Mouse (Mus musculus): Measurements from ENCODE around the gene Mapk7. TPM values are rescaled to one million over a fixed set of nuclear protein-coding genes. Genes with fewer than 3 reads are reported as not detected.

Gene Mapk7
- polyA plus RNA-seq (2015; fragmentation: Nextera tagmentation; extraction: Ambion mirVana) = 61.9 and 62.9 TPM in 2 replicates

DNA sequence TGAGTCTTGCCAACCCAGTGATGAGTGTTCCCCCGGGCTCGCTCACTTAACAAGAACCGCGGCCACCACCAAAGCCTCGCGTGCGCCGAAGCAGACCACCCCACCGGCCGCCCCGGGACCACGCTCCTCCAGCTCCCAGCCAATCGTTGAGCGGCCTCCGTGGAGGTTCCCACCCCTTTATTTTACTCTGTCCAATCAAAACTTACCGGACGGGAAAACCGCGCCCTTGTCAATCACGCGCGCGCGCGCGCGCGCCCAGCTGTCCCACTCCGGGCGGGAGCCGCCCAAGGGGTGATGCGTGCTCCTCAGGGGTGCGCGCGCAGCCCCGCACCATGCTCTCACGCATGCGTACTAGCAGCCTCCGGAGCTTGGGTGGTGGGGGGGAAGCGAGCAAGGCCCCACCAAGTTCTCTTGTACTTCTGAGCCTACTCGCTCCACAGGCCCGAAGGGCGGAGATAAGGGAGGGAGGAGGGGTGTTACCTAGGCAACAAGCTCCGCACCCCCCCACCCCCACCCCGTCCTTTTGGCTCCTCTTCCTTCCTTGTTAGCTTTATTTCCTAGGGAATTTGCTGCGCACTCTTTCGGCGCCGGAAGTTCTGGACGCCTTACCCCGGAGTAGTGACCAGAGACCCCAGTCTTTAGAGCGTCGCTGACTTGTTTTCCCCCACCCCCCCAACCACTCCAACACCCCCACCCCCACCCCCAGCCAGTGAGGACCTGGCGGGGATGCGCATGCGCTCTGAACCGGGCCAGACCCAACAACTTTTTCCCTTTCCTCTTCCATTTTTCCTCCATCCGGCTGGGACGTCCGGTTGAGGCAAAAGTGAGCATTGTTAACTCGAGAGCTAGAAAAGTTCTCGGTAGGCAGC is at the start of gene Mapk7:
TSS of gene Mapk7 (minus strand) at position 278 of the 869 bp plus-strand sequence.
- Histone ChIP-seq H3K4me1 (peaks cover 38% of the 10 kb centered on the region), H3K27ac (replicated peaks) (peak within 1 kb of the TSS; percentile 93), H3K4me3 (replicated peaks) (peak within 1 kb of the TSS; percentile 72), H3K36me3 (peaks cover 32% of the 10 kb centered on the region), H3K4me2 (replicated peaks) (peak within 1 kb of the TSS; percentile 85), H3K27me3 (no peaks in the 10 kb centered on the region), H3K9me3 (replicated peaks) (no peaks in the 10 kb centered on the region), H3K9ac (peak within 1 kb of the TSS; percentile 73)
- under 1% methylated on average over 62 of the region's 62 CpGs for WGBS
- ATAC-seq (ENCODE audit: insufficient number of reproducible peaks, low FRiP score, low TSS enrichment, low read depth) = peak; percentile 95

DNA sequence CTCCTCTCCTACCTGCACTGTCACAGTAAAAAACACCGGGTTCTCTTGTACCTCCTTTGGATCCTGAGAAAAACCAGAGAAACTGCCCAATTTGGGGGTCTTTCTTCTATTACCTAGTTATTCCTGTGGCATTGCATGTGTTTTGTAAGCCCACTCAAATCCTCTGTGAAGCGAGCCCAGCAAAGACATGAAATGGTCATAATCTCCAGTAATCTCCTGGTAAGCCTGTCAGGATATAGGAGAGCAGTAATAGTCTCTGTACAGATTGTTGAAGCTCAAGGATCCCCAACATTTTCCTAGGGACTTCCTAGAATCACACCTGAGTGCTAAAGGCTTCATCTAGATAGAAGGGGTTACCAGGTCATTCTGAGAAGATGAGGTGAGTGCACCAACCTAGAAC is 46.9 kb upstream of the Mapk7 start:
- WGBS = 79% methylated on average over 2 of the region's 2 CpGs
- no peaks in the 10 kb centered on the region for H3K4me1 ChIP-seq
- H3K9me3 ChIP-seq (replicated peaks) = no peaks in the 10 kb centered on the region
- no peak overlapping the region for H3K27ac ChIP-seq (replicated peaks)
- H3K4me2 ChIP-seq (replicated peaks) = no peak overlapping the region
- peaks cover 21% of the 10 kb centered on the region for H3K36me3 ChIP-seq
- H3K27me3 ChIP-seq = no peaks in the 10 kb centered on the region
- H3K9ac ChIP-seq = no peak overlapping the region
- H3K4me3 ChIP-seq (replicated peaks) = no peak overlapping the region
- no peak for ATAC-seq (ENCODE audit: insufficient number of reproducible peaks, low FRiP score, low TSS enrichment, low read depth)

DNA sequence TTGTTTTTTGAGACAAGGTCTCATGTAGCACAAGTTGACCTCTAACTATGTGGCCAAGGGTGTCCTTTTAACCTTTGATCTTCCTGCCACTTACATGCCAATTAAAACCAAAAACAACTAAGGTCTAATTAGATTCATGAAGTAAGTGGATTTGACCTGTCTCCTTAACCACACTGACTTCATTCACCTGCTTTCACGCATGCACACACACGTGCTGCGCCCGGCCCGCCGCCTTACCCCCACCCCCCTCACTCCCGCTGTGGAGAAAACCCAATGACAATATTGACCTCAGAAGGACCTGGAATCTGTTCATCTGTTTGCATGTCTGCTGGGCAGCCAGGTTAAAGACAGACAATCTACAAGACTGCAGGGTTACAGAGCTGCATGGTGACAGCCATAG is 46.4 kb upstream of the Mapk7 start:
- peaks cover 17% of the 10 kb centered on the region for H3K36me3 ChIP-seq
- H3K27me3 ChIP-seq = no peaks in the 10 kb centered on the region
- H3K27ac ChIP-seq (replicated peaks) = no peak overlapping the region
- H3K4me2 ChIP-seq (replicated peaks) = no peak overlapping the region
- ATAC-seq (ENCODE audit: insufficient number of reproducible peaks, low FRiP score, low TSS enrichment, low read depth) = no peak
- H3K4me3 ChIP-seq (replicated peaks) = no peak overlapping the region
- WGBS = 70% methylated on average over 7 of the region's 7 CpGs
- no peak overlapping the region for H3K9ac ChIP-seq
- no peaks in the 10 kb centered on the region for H3K9me3 ChIP-seq (replicated peaks)
- H3K4me1 ChIP-seq = no peaks in the 10 kb centered on the region

DNA sequence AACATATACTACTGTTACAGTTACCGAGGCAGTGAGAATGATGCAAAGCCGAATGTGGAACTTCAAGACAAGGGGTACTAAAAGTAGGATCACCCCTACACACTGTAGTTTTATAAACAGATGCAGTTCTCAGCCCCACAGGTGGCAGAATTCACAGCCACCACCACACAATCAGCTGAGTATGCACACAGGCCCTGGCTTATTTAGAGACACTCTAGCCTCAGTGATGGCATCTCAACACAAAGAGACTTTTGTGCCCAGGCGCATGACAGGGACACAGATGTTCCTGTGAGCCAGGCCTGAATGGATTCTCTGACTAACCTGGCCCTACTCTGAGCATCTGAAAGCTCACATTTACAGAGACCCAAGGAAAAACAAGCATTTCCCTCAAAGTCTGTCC is 43.2 kb upstream of the Mapk7 start:
- no peak overlapping the region for H3K9ac ChIP-seq
- no peaks in the 10 kb centered on the region for H3K27me3 ChIP-seq
- no peak overlapping the region for H3K4me2 ChIP-seq (replicated peaks)
- 0 out of 2 replicates have a peak, but pooled peaks cover 17% of the 10 kb centered on the region for H3K36me3 ChIP-seq
- H3K4me1 ChIP-seq = no peaks in the 10 kb centered on the region
- H3K4me3 ChIP-seq (replicated peaks) = no peak overlapping the region
- WGBS = 66% methylated on average over 3 of the region's 3 CpGs
- no peak for ATAC-seq (ENCODE audit: insufficient number of reproducible peaks, low FRiP score, low TSS enrichment, low read depth)
- H3K27ac ChIP-seq (replicated peaks) = no peak overlapping the region; the same call in 1 of the 2 replicates
- no peaks in the 10 kb centered on the region for H3K9me3 ChIP-seq (replicated peaks)

DNA sequence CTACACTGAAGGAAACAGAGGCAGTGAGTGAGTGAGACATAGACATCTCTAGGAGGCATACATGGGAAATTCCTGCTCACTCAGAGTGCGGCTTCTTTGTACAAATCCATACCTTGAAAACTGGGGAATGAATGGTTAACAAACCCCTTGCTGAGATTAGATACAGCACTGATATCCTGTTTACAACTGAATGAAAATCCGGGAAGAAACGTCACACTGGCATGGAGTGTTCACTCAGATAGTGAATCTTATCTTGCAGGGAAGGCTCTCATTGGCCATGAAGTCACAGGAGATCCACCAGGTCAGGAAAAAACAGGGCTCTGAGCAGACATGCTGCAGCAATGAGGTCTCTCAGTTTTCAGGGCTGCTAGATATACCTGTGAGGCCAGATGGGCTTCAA is 42.7 kb upstream of the Mapk7 start:
- WGBS = 63% methylated on average over 3 of the region's 3 CpGs
- no peak overlapping the region for H3K4me3 ChIP-seq (replicated peaks)
- ATAC-seq (ENCODE audit: insufficient number of reproducible peaks, low FRiP score, low TSS enrichment, low read depth) = no peak

DNA sequence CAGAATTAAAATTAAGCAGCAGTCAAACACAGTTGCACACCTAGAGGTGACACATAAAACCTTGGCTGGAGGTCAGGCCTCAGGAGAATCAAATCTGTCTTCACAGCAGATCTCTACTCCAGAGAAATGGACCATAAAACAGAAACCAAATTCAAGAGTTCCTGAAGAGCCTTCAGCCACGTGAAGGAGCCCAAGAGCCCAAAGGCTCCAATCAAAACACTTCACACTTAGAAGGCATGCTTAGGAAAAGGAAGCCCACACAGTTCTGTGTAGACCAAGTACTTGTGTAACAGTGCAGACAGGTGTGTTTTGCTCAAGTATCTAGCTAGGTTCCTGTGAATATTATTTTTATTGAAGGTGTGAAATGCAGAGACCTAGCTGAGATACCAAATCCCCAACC is 41.3 kb upstream of the Mapk7 start:
- Histone ChIP-seq H3K4me1 (no peaks in the 10 kb centered on the region), H3K9me3 (replicated peaks) (no peaks in the 10 kb centered on the region), H3K27me3 (no peaks in the 10 kb centered on the region), H3K4me2 (replicated peaks) (no peak overlapping the region), H3K4me3 (replicated peaks) (no peak overlapping the region), H3K36me3 (0 out of 2 replicates have a peak, but pooled peaks cover 24% of the 10 kb centered on the region), H3K27ac (replicated peaks) (no peak overlapping the region), H3K9ac (no peak overlapping the region)
- WGBS = 61% methylated on average over 1 of the region's 1 CpGs
- ATAC-seq (ENCODE audit: insufficient number of reproducible peaks, low FRiP score, low TSS enrichment, low read depth) = no peak

More for the DNA sequence above, 42.7 kb upstream of the Mapk7 start:
- Histone ChIP-seq H3K27ac (replicated peaks) (no peak overlapping the region), H3K27me3 (no peaks in the 10 kb centered on the region), H3K4me2 (replicated peaks) (no peak overlapping the region), H3K9me3 (replicated peaks) (no peaks in the 10 kb centered on the region), H3K36me3 (0 out of 2 replicates have a peak, but pooled peaks cover 20% of the 10 kb centered on the region), H3K4me1 (no peaks in the 10 kb centered on the region), H3K9ac (no peak overlapping the region)

DNA sequence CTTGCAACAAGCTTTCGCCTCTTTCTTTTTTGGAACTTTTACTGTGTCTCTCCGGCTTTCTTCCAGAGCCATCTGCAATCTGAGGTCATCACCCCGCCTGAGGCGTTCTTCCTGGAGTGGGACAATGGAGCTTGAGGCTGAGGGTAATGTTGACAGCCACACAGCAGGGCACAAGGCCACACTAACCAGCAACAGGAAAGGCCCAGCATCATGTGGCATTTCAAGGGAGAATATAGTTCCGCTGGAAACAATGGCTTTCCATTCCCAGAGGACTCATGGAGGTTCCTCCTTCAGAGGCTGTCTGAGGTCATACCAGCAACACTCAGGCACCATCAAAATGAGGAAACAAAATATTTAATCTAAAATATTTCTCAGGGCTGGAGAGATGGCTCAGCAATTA is 39.4 kb upstream of the Mapk7 start:
- WGBS = 63% methylated on average over 5 of the region's 5 CpGs
- Histone ChIP-seq H3K27me3 (no peaks in the 10 kb centered on the region), H3K4me2 (replicated peaks) (no peak overlapping the region), H3K9ac (no peak overlapping the region), H3K4me1 (no peaks in the 10 kb centered on the region), H3K36me3 (0 out of 2 replicates have a peak, but pooled peaks cover 20% of the 10 kb centered on the region), H3K9me3 (replicated peaks) (no peaks in the 10 kb centered on the region), H3K4me3 (replicated peaks) (no peak overlapping the region), H3K27ac (replicated peaks) (no peak overlapping the region)
- ATAC-seq (ENCODE audit: insufficient number of reproducible peaks, low FRiP score, low TSS enrichment, low read depth) = no peak

DNA sequence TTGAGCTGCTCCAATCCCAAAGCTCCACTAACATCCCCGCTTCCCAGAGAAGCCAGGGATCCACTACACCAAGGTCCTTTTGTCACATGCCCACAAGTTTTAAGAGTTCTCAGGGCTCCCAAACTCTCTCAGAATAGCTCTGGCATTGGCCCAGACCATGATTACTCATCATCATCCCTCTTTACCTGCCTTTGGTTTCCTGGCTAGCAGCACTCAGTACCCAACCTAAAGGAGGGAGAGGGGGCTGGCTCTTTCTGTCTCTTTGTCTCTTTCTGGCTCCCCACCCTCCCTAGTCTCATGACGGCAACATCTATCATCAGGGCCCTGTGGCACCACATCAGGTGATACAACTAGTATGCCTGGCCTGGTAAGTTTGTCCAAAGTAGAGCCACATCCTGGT is 38.6 kb upstream of the Mapk7 start:
- ATAC-seq (ENCODE audit: insufficient number of reproducible peaks, low FRiP score, low TSS enrichment, low read depth) = no peak
- WGBS = 87% methylated on average over 2 of the region's 2 CpGs

DNA sequence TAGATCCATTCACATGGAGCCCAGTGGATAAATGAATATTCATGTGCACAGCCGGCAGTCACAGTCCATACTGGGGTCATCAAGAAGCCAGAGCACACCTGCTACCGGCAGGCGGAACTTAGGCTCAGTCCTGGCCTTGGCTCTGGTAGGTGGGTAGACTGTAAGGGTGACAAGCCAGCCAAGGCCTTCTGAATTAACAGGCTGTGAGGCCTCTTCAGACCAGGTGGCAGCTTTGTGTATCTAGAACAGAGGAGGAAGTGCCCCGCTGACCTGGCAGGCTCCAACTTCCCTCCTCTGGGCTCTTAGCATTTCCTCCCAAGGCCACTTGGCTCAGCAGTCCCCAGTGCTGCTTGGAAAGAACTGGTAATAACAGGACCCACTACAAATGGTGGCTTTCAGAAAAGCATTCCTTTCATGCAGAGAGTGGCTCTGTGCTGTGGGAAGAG is 35.1 kb upstream of the Mapk7 start:
- no peaks in the 10 kb centered on the region for H3K27me3 ChIP-seq
- no peaks in the 10 kb centered on the region for H3K9me3 ChIP-seq (replicated peaks)
- no peaks in the 10 kb centered on the region for H3K4me1 ChIP-seq
- no peak for ATAC-seq (ENCODE audit: insufficient number of reproducible peaks, low FRiP score, low TSS enrichment, low read depth)
- no peak overlapping the region for H3K4me3 ChIP-seq (replicated peaks)
- H3K9ac ChIP-seq = no peak overlapping the region
- WGBS = 60% methylated on average over 4 of the region's 4 CpGs
- no peak overlapping the region for H3K4me2 ChIP-seq (replicated peaks)
- no peak overlapping the region for H3K27ac ChIP-seq (replicated peaks)
- 0 out of 2 replicates have a peak, but pooled peaks cover 24% of the 10 kb centered on the region for H3K36me3 ChIP-seq

More for the DNA sequence above, 38.6 kb upstream of the Mapk7 start:
- H3K27me3 ChIP-seq = no peaks in the 10 kb centered on the region
- H3K9me3 ChIP-seq (replicated peaks) = no peaks in the 10 kb centered on the region
- no peak overlapping the region for H3K4me3 ChIP-seq (replicated peaks)
- H3K4me2 ChIP-seq (replicated peaks) = no peak overlapping the region
- no peak overlapping the region for H3K27ac ChIP-seq (replicated peaks)
- H3K9ac ChIP-seq = no peak overlapping the region
- no peaks in the 10 kb centered on the region for H3K4me1 ChIP-seq
- H3K36me3 ChIP-seq = 0 out of 2 replicates have a peak, but pooled peaks cover 24% of the 10 kb centered on the region

DNA sequence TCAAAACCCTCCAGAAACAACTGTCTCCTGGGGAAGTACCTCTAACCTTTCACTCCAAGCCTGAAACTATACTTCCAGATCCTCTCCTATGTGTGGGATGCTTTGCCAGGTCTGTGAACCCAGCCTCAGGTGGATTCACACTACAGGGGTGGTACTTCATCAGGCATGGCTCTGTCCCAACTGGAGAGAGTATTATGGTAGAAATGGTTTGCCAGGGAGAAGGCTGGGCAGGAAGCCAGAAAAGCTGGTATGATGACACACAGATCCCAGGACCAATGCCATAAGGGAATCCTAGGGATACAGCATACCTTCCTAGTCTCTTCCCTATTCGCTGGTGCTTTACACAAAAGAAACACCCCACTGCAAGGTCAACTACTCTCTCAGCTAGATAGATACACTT is 32.7 kb upstream of the Mapk7 start:
- ATAC-seq (ENCODE audit: insufficient number of reproducible peaks, low FRiP score, low TSS enrichment, low read depth) = no peak
- no peaks in the 10 kb centered on the region for H3K27me3 ChIP-seq
- no peaks in the 10 kb centered on the region for H3K9me3 ChIP-seq (replicated peaks)
- no peak overlapping the region for H3K4me3 ChIP-seq (replicated peaks)
- no peak overlapping the region for H3K27ac ChIP-seq (replicated peaks)
- no peak overlapping the region for H3K9ac ChIP-seq
- WGBS = 89% methylated on average over 1 of the region's 1 CpGs
- H3K36me3 ChIP-seq = peaks cover 30% of the 10 kb centered on the region
- no peak overlapping the region for H3K4me2 ChIP-seq (replicated peaks)
- no peaks in the 10 kb centered on the region for H3K4me1 ChIP-seq

DNA sequence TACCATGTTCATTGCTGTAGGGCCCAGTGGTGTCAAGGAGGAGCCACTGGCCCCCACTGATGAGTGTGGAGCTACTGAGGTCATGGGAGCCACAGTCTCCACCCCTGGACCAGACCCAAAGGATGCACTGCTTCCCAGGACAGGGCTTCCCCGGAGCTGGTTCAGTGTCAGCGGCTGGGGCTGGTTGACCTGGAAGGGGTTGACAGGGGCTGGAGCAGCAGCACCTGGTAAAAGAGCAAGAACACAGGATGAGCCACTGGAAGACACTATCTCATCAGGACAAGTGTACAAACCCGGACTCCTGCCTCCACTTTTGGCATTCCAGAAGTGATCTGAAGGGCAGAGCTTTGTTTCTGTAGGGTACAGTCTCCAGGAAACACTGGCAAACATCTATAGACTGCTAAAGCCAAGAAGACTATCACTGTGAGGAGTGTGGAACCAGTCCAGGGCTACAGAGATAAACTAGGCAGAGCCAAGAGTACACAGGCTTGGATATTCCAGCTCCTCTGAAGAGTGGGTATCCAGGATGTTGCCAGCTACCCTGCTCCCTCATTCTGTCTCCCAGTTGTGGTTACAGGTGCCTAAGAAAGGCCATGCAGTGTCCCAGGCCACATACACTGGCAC is 25.4 kb upstream of the Mapk7 start:
- no peak overlapping the region for H3K4me3 ChIP-seq (replicated peaks)
- no peak overlapping the region for H3K9ac ChIP-seq
- H3K27me3 ChIP-seq = no peaks in the 10 kb centered on the region
- WGBS = 93% methylated on average over 3 of the region's 3 CpGs
- H3K36me3 ChIP-seq = peaks cover 64% of the 10 kb centered on the region
- H3K4me1 ChIP-seq = no peaks in the 10 kb centered on the region
- no peaks in the 10 kb centered on the region for H3K9me3 ChIP-seq (replicated peaks)
- no peak overlapping the region for H3K27ac ChIP-seq (replicated peaks)
- H3K4me2 ChIP-seq (replicated peaks) = no peak overlapping the region
- ATAC-seq (ENCODE audit: insufficient number of reproducible peaks, low FRiP score, low TSS enrichment, low read depth) = no peak
